Mouse (Mus musculus): ENCODE data around the gene Prr13. TPM values are rescaled to one million over a fixed set of nuclear protein-coding genes. Genes with fewer than 3 reads are reported as not detected.

Prr13 gene
- polyA plus RNA-seq (2016; fragmentation: Nextera tagmentation; extraction: Ambion mirVana), result 119 and 126 TPM in 2 replicates

- peaks cover 59% of the 10 kb centered on the region for H3K4me1 ChIP-seq
Observed at GRCm38 (mm10) chr15:102458904-102459317, at the start of gene Prr13. Prr13 (plus strand) TSS chr15:102459028.

GRCm38 (mm10) chr15:102409286-102409685, 49.5 kb upstream of the Prr13 start:
- H3K36me3 ChIP-seq, result peaks cover 71% of the 10 kb centered on the region
- WGBS (ENCODE audit: insufficient replicate concordance), result 83% methylated on average over 3 of the region's 3 CpGs
- H3K4me3 ChIP-seq, result peak overlapping the region; percentile 18; the same call in 1 of the 2 replicates
- H3K27ac ChIP-seq, result no peak overlapping the region
- ATAC-seq, result no peak
- no peaks in the 10 kb centered on the region for H3K9me3 ChIP-seq (replicated peaks)
- peaks cover 65% of the 10 kb centered on the region for H3K4me1 ChIP-seq
- no peaks in the 10 kb centered on the region for H3K27me3 ChIP-seq (replicated peaks)
- peak overlapping the region; percentile 41 for H3K9ac ChIP-seq
- peak overlapping the region; percentile 48 for H3K4me2 ChIP-seq

More at GRCm38 (mm10) chr15:102458904-102459317, at the start of gene Prr13:
- 0% methylated on average over 19 of the region's 19 CpGs for WGBS (ENCODE audit: insufficient replicate concordance)
- H3K27me3 ChIP-seq (replicated peaks), result no peaks in the 10 kb centered on the region
- peak within 1 kb of the TSS; percentile 91 for H3K27ac ChIP-seq
- ATAC-seq, result peak; percentile 78
- H3K9me3 ChIP-seq (replicated peaks), result no peaks in the 10 kb centered on the region
- H3K4me3 ChIP-seq, result peak within 1 kb of the TSS; percentile 63
- H3K4me2 ChIP-seq, result peak within 1 kb of the TSS; percentile 85
- H3K9ac ChIP-seq, result peak within 1 kb of the TSS; percentile 74
- H3K36me3 ChIP-seq, result peaks cover 17% of the 10 kb centered on the region

- WGBS (ENCODE audit: insufficient replicate concordance), result 54% methylated on average over 1 of the region's 1 CpGs
- Histone ChIP-seq H3K27me3 (replicated peaks) (no peaks in the 10 kb centered on the region), H3K9me3 (replicated peaks) (no peaks in the 10 kb centered on the region), H3K36me3 (peaks cover 86% of the 10 kb centered on the region), H3K4me3 (peak overlapping the region; percentile 18), H3K27ac (no peak overlapping the region), H3K9ac (peak overlapping the region; percentile 46; the same call in 1 of the 2 replicates), H3K4me1 (peaks cover 58% of the 10 kb centered on the region), H3K4me2 (peak overlapping the region; percentile 48)
- ATAC-seq, result no peak
Observed at GRCm38 (mm10) chr15:102411077-102411476, 47.8 kb upstream of the Prr13 start.

- Histone ChIP-seq H3K27me3 (replicated peaks) (no peaks in the 10 kb centered on the region), H3K36me3 (peaks cover 88% of the 10 kb centered on the region)
Observed at GRCm38 (mm10) chr15:102413687-102414086, 45.1 kb upstream of the Prr13 start.

GRCm38 (mm10) chr15:102417524-102417923, 41.3 kb upstream of the Prr13 start:
- no peak for ATAC-seq
- H3K36me3 ChIP-seq, result peaks cover 77% of the 10 kb centered on the region
- no peak overlapping the region for H3K4me2 ChIP-seq
- H3K9me3 ChIP-seq (replicated peaks), result no peaks in the 10 kb centered on the region
- WGBS (ENCODE audit: insufficient replicate concordance), result 78% methylated on average over 2 of the region's 2 CpGs
- no peak overlapping the region for H3K4me3 ChIP-seq
- no peak overlapping the region; the same call in 1 of the 2 replicates for H3K9ac ChIP-seq
- 0 out of 2 replicates have a peak, but pooled peaks cover 5% of the 10 kb centered on the region for H3K4me1 ChIP-seq
- no peaks in the 10 kb centered on the region for H3K27me3 ChIP-seq (replicated peaks)
- H3K27ac ChIP-seq, result no peak overlapping the region

More at GRCm38 (mm10) chr15:102413687-102414086, 45.1 kb upstream of the Prr13 start:
- H3K4me3 ChIP-seq, result no peak overlapping the region
- no peak for ATAC-seq
- H3K4me1 ChIP-seq, result peaks cover 37% of the 10 kb centered on the region
- H3K4me2 ChIP-seq, result no peak overlapping the region
- no peaks in the 10 kb centered on the region for H3K9me3 ChIP-seq (replicated peaks)
- no peak overlapping the region for H3K9ac ChIP-seq
- no peak overlapping the region for H3K27ac ChIP-seq

- Histone ChIP-seq H3K9me3 (replicated peaks) (no peaks in the 10 kb centered on the region), H3K4me1 (0 out of 2 replicates have a peak, but pooled peaks cover 5% of the 10 kb centered on the region), H3K27ac (no peak overlapping the region), H3K4me3 (no peak overlapping the region), H3K4me2 (no peak overlapping the region), H3K9ac (no peak overlapping the region), H3K36me3 (peaks cover 77% of the 10 kb centered on the region), H3K27me3 (replicated peaks) (no peaks in the 10 kb centered on the region)
- WGBS (ENCODE audit: insufficient replicate concordance), result 39% methylated on average over 1 of the region's 1 CpGs
- no peak for ATAC-seq
Observed at GRCm38 (mm10) chr15:102420986-102421385, 37.8 kb upstream of the Prr13 start.

- no peak for ATAC-seq
- Histone ChIP-seq H3K36me3 (peaks cover 79% of the 10 kb centered on the region), H3K9me3 (replicated peaks) (no peaks in the 10 kb centered on the region), H3K4me2 (no peak overlapping the region), H3K9ac (no peak overlapping the region), H3K27ac (no peak overlapping the region), H3K4me3 (no peak overlapping the region), H3K4me1 (0 out of 2 replicates have a peak, but pooled peaks cover 5% of the 10 kb centered on the region), H3K27me3 (replicated peaks) (no peaks in the 10 kb centered on the region)
- 58% methylated on average over 3 of the region's 3 CpGs for WGBS (ENCODE audit: insufficient replicate concordance)
Observed at GRCm38 (mm10) chr15:102421437-102421836, 37.4 kb upstream of the Prr13 start.

GRCm38 (mm10) chr15:102423602-102424240, 35.1 kb upstream of the Prr13 start:
- no peak for ATAC-seq
- Histone ChIP-seq H3K9me3 (replicated peaks) (no peaks in the 10 kb centered on the region), H3K27ac (no peak overlapping the region), H3K27me3 (replicated peaks) (no peaks in the 10 kb centered on the region), H3K36me3 (peaks cover 84% of the 10 kb centered on the region), H3K9ac (no peak overlapping the region), H3K4me2 (no peak overlapping the region), H3K4me3 (no peak overlapping the region), H3K4me1 (0 out of 2 replicates have a peak, but pooled peaks cover 5% of the 10 kb centered on the region)
- WGBS (ENCODE audit: insufficient replicate concordance), result 87% methylated on average over 2 of the region's 2 CpGs

- 88% methylated on average over 2 of the region's 2 CpGs for WGBS (ENCODE audit: insufficient replicate concordance)
- Histone ChIP-seq H3K27me3 (replicated peaks) (no peaks in the 10 kb centered on the region), H3K9ac (no peak overlapping the region), H3K27ac (no peak overlapping the region), H3K4me2 (no peak overlapping the region), H3K9me3 (replicated peaks) (no peaks in the 10 kb centered on the region), H3K4me3 (no peak overlapping the region), H3K4me1 (0 out of 2 replicates have a peak, but pooled peaks cover 5% of the 10 kb centered on the region), H3K36me3 (peaks cover 84% of the 10 kb centered on the region)
- ATAC-seq, result no peak
Observed at GRCm38 (mm10) chr15:102424657-102425056, 34.2 kb upstream of the Prr13 start.

- Histone ChIP-seq H3K4me1 (no peaks in the 10 kb centered on the region), H3K4me3 (no peak overlapping the region), H3K36me3 (peaks cover 94% of the 10 kb centered on the region), H3K27ac (no peak overlapping the region), H3K9ac (no peak overlapping the region), H3K4me2 (no peak overlapping the region), H3K9me3 (replicated peaks) (no peaks in the 10 kb centered on the region), H3K27me3 (replicated peaks) (no peaks in the 10 kb centered on the region)
- WGBS (ENCODE audit: insufficient replicate concordance), result 100% methylated on average over 1 of the region's 1 CpGs
- ATAC-seq, result no peak
Observed at GRCm38 (mm10) chr15:102426963-102427362, 31.9 kb upstream of the Prr13 start.

- 76% methylated on average over 1 of the region's 1 CpGs for WGBS (ENCODE audit: insufficient replicate concordance)
Observed at GRCm38 (mm10) chr15:102432046-102432445, 26.8 kb upstream of the Prr13 start.

GRCm38 (mm10) chr15:102433173-102433572, 25.7 kb upstream of the Prr13 start:
- peaks cover 83% of the 10 kb centered on the region for H3K36me3 ChIP-seq
- 86% methylated on average over 4 of the region's 4 CpGs for WGBS (ENCODE audit: insufficient replicate concordance)
- no peak for ATAC-seq

More at GRCm38 (mm10) chr15:102432046-102432445, 26.8 kb upstream of the Prr13 start:
- Histone ChIP-seq H3K4me2 (no peak overlapping the region), H3K9ac (no peak overlapping the region), H3K4me1 (no peaks in the 10 kb centered on the region), H3K4me3 (no peak overlapping the region), H3K36me3 (peaks cover 93% of the 10 kb centered on the region), H3K9me3 (replicated peaks) (no peaks in the 10 kb centered on the region), H3K27ac (no peak overlapping the region), H3K27me3 (replicated peaks) (no peaks in the 10 kb centered on the region)
- ATAC-seq, result no peak

More at GRCm38 (mm10) chr15:102433173-102433572, 25.7 kb upstream of the Prr13 start:
- no peaks in the 10 kb centered on the region for H3K9me3 ChIP-seq (replicated peaks)
- no peak overlapping the region for H3K4me2 ChIP-seq
- no peak overlapping the region for H3K27ac ChIP-seq
- H3K9ac ChIP-seq, result no peak overlapping the region
- H3K27me3 ChIP-seq (replicated peaks), result no peaks in the 10 kb centered on the region
- no peak overlapping the region for H3K4me3 ChIP-seq
- H3K4me1 ChIP-seq, result no peaks in the 10 kb centered on the region

Measured in liver, embryonic 12.5 days (tissue).